Mouse (Mus musculus) olfactory bulb, adult 2 months (tissue): ENCODE data around the gene Trim27.

ENCODE experiments used
- CTCF ChIP-seq: fragments of 200-500 bp; IDR thresholded peaks from 2 replicates; pipeline ENCODE4 v1.5.1; 2012; ENCODE audit warnings: low read depth, mild to moderate bottlenecking, low read length, moderate library complexity; ENCODE audit not compliant: insufficient read depth
- POLR2A ChIP-seq: fragments of 200-500 bp; IDR thresholded peaks from 2 replicates; pipeline ENCODE4 v1.6.1; 2012; ENCODE audit warnings: mild to moderate bottlenecking, low read depth, low read length, moderate library complexity; ENCODE audit not compliant: insufficient read depth

DNA sequence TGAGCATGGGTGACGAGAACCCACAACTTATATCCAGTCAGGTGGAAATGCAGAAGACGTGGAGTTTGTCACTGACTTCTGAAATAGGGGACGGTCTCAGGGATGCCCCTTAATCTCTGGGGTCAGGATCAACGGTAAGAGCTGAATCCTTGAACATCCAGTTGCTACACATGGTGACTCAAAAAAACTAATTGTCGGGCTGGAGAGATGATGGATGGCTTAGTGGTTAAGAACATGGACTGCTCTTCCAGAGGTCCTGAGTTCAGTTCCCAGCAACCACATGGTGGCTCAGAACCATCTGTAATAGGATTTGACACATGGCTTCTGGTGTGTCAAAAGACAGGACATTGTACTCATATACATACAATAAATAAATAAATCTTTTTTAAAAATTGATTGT, 23.4 kb upstream of the Trim27 start:
- TF ChIP-seq POLR2A (no peak), CTCF (no peak)
